Mouse (Mus musculus): ENCODE results near the gene Clhc1. TPM values are rescaled to one million over a fixed set of nuclear protein-coding genes. Genes with fewer than 3 reads are reported as not detected.

Clhc1 gene
- total RNA-seq, 1 experiment from 2014 or later = 0.30 TPM

DNA sequence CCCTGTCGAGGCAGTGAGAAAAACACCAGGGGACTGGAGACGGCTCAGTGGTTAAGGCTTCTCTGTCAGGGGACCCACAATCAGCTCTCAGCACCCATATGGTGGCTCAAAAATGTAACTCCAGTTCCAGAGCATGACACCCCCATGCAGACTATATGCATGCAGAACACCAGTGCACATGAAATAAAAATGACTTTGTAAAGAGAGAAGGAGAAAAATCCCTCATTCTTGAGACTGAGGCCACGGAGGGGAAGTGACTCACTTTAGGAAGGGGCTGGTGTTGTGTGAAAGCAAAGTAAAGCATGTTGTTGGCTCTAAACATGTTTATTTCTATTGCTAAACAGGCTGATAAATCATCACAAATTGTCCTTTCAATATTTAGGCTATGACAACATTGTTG is 13.2 kb downstream of the Clhc1 start:
- DNase-seq = no peak

DNA sequence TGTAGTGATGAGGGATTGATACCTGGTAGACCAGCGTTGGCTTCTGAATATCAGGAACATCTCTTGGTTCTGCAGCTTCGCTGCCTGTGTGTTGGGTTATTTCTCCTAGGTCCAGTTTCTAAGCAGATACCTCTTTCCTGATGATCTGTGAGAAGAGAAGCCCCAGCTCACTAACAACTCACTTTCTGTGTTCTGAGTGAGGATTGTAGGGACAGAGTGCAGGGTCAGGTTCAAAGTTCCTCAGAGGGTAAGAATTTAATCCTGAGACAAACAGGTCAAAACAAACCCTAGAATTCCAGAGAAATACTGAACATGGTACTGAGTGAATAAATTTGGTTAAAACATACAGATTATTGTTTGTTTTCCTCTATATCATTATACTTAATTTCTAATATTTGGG is 15.7 kb downstream of the Clhc1 start:
- no peak for DNase-seq

DNA sequence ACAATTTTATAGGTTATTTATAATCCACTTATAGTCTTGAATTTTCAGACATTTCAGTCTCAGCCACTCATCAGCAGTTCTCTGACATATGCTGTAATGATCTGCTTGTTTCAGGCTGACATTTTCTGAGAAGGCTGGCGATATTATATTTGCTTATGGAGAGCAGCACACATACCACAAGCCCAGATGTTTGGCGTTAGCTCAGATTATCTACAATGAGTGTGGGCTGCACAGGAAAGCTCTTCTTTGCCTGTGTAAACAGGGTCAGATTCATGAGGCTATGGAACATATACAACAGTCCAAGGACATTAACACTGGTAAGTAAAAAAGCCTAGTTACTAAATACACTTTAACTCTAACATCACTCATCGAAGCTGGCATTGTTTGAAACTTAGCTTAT is 23.8 kb downstream of the Clhc1 start:
- DNase-seq = no peak

DNA sequence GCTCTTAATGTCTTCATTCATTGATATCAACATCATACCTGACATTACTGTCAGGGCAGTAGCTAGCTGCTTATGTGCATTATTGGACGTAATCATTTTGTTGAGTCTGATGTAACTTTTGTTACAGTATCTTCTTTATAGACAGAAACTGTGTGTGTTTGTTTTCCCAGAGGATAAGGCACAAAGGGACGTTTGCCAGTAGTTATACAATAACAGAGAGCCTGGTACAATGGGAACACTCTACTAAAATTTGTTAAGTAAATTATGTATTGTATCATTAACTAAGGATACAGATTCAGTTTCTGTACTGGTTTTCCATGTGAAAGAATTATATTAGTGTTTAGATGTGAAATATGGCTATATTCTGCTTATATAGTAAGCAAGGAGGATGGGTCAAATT is 24.9 kb downstream of the Clhc1 start:
- no peak for DNase-seq

DNA sequence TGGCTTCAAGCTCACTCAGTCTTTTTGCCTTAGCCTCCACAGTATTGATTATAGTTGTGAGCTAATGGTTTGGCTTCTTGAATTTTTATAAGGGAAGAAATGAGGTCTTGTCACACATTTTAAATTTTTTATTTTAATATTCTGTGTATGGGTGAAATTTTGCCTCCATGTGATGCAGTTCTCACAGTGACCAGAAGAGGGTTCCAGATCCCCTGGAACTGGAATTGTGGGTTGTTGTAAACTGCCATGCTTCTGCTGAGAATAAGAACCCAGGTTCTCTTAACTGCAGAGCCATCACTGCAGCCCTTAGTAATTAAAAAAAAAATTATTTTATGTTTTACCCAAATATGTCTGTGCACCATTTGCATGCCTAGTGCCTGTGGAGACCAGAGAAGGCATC is 31.9 kb downstream of the Clhc1 start:
- DNase-seq = peak; percentile 15

DNA sequence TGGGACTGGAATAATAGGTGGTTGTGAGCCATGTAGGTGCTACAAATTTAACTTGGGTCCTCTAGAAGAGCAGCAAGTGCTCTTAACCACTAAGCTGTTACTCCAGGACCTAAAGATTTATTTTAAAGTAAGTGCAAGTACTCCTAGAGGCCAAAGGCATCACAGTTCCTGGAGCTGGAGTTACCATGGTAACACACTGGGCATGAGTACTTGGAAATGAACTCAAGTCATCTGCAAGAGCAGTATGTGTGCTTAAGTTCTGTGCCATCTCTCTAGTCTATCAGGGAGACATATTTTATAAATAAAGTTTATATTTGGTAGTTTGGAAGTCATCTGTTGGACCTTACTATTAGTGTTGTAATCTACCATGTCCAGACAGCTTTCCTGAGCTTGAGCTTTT is 47.5 kb downstream of the Clhc1 start:
- no peak for DNase-seq

DNA sequence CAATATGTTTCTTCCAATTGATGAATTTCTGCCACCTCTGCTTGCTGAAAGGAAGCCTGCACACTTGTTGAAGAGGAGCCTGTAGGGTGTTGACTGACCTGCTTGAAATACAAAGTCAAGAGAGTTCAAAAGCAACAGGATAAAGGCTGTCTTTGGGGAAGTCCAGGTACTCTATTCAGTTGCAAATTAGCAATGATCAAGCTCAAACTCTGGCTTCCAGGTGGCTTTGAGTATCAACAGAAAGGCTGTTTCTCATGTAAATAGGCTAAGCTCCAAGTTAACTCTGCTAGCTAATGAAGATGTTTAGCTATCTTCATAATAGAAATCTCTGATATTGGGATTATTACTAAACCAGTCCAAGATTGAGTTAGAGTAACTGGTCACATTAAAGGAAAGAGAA is 49.4 kb downstream of the Clhc1 start:
- DNase-seq = no peak

DNA sequence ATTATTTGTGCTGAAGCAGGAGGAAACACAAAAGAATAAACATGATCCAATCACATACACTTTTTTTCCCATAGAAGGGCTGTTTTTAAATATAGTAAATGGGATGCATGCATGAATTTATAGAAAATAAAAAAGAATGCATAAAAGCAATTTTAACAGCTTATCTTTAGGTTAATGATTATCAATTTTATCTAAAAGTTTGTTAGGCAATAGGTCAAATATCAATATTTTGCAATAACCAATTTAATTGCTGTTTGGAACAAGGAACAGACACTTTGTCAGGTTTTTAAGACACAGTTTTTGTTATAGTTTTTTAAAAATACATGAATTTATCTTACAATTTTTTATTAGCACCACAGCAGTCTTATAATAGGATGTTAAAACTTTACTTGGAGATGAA is 51.2 kb downstream of the Clhc1 start:
- DNase-seq = no peak

DNA sequence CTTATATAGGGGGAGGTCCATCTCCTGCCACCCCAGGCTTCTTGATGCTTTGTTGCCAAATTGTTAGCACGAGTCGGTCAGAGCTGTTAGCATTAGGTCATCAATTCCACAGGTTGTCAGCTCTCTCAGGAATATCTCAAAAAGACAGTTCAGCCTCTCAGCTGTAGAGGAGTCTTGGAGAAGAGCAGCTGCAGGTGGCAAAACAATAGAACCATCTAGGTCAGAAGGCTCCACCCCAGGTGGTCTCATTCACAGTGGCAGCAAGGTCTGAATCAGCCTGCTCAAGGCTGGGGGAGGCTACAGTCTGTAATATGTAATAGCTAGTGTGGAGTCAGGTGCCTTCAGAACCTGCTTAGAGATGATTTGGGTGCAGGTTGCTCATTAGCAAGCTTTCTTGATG is 55.8 kb downstream of the Clhc1 start:
- no peak for DNase-seq

DNA sequence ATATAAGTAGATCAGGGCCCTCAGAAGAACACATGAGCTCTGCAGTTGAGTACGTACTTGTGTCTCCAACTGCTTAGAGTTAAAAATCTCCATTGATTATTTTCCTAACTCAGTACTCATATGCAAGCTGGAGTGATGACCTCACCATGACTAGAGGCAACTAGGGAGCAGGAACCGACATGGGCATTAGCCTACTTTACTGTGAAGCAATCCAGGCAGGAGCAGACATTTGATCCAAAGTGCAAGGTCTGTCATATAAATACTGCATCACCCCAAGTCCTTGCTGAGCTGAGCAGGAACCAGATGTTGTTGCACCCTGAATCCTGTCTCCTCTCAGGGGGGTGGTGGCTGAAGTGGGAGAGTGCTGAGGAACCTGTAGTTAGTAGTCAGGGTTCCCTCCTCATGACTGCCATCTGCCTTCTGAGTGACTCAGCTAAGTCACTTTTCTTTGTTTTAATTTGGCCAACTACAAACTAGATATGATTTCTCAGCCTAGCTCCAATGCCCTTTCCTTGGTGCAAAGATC is 59.8 kb downstream of the Clhc1 start:
- DNase-seq = no peak

DNA sequence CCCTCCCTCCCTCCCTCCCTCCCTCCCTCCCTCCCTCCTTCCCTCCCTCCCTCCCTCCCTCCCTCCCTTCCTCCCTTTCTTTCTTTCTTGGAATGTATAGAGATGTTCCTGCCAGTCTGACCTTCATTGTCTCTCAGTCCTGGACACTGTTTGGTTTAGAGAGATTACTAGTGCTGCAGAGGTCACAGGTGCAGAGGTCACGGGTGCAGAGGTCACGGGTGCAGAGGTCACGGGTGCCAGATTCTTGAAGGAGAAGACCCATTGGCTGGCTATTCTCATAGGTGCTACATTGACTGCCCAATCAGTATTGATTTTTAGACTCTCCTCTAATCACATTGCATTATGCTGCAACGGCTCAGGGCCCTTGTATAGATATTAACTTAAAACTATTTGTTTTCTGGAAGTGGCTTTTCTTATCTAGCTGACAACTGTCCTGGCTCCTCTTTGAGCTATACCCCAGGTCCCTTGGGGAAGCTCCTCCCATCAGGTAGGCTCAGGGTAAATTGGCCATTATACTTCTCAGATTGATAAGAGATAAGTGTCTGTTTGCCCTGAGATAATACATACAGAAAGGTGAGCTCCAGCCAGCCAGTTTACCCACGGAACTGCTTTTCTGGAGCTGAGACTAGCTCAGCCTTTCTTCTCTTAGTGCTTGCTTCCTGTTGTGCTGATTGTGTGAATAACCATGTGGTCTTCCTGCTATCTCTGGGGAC is 62.2 kb downstream of the Clhc1 start:
- DNase-seq = no peak

DNA sequence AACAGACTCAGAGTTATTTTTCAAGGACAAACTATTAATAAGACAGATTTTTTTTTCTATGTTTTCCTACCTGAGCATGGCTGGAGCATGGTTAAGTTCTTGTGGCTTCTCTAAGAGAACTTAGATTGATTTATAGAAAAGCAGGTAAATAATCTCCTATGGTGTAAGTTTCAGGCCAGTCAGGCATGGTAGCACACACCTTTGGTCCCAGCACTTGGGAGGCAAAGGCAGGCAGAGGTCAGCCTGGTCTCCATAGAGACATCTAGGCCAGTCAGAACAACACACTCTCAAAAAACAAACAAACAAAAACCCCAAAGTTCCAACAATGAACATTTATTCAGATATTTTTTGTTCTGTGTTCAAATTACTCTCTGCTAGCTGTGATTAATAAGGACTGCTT is 64.3 kb downstream of the Clhc1 start:
- DNase-seq = no peak

DNA sequence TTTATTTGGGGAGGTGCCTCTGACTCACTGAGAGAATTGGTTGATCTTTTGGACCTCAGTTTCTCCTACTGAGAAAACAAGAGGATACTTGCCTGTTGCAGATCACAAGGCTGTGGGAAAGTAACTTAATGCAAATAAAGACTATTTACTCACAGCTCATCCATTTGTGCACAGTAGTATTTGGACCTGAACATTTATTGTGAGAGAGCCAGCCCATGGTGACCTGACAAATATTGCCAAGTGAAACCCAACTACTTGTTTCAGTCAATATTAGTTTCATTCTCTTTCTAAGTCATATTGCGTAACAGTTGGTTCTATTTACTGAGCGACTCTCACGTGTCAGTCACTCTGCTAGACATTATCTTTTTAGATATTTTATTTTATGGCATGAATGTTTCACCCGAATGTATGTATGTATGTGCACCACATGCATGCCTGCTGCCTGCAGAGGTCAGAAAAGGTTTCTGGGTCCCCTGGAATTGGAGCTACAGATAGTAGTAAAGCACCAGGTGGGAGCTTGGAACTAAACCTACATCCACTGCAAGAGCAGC is 65.5 kb downstream of the Clhc1 start:
- DNase-seq = no peak

DNA sequence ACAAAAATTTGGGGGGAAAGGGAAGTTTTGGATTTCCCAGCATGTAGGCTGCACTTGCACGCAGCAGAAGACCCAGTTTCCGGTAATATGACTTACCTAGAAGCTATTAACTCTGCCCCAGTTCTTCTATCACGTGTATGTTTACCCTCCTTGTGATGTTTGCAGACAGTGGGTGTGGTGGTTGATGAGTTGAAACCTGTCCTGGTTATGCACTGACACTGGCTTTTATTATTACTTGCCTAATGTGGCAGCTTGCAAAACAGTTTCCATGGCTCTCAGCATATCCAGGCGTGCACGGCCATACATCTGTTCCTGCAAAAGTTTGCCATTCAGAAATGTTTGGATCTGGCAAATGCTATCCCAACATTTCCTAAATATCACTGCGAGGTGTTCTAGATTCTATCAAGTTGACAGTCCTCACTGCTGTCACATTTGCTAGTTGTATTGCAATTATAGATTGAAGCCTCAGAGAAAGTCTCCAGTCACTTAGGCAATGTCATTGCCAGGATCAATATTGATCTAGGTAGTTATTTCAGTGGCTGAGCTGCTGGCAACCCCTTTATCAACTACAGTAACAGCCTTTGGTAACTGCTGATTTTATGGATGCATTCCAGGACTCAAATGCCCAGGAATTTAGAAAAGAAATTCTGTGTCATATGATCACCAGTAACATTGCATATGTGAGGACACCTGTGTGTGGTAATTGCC is 66.6 kb downstream of the Clhc1 start:
- DNase-seq = no peak

DNA sequence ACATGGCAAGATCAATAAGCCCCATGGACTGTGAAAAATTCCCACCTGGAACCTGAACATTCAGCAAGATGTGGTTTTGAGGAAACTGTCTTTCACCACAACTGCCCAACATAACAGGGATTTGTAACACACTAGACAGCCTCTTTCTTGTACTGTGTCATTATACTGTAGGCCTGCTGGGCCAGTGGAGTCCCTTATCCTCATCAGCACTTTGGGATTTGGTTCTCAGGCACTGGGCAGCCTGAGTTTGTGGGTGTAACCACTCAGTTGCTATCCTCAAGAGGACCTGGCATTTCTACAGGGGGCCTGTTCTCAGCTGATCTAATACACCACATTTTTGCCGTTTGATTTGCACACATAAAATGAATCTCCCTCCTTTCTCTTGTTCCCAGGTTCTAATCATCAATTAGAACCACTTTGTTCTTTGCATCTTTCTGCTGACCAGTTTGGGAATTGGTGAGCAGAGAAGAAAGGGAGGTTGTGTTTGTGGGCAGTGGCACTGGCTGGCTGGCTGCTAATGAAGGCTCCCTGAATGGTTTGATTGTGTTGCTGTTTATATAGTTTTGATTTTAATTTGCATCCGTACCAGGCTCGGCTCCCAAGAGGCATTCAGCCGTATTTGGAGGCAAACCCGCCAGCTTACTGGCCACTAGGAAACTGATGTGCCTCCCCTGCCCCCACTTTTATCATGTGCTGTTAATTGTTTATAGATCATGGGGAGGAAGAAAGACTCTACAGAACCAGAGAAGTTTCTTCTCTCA is 74.5 kb downstream of the Clhc1 start:
- DNase-seq = no peak

DNA sequence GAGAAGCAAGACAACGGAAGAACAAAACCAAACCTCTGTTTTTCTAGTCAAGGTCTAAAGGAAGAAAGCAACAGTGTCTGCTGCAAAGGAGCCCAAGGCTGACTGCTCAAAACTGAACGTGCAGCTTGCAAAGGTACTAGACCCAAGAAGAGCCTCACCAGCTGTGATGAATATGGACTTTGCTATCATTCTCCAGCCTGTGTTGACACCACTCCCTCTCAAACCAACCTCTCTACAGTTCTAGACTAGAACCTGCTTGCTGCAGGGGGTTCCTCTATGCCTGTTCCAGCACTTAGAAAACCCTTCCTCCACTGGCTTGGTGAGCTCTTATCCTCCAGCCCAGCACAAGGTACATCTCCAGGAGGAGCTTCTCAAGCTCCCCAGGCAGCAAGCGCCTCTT is 75.6 kb downstream of the Clhc1 start:
- DNase-seq = no peak

DNA sequence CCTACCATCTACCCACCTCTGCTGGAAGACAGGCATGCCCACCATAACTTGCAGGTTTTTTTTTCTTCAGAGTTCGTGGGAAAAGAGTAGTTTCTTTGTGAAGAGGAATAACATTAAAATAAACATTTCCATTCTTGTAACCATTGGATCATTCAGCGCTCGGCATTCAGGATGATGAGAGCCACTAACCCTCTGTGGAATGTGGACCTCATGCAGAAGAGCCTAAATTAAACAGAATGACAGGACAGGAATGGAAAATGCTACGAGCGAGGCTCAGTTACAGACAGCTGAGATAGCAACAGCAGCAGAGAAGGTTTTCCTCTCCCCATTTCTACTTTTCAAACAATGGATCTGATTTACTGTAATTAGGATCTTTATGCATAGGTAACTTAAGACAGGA is 78.8 kb downstream of the Clhc1 start:
- DNase-seq = no peak

DNA sequence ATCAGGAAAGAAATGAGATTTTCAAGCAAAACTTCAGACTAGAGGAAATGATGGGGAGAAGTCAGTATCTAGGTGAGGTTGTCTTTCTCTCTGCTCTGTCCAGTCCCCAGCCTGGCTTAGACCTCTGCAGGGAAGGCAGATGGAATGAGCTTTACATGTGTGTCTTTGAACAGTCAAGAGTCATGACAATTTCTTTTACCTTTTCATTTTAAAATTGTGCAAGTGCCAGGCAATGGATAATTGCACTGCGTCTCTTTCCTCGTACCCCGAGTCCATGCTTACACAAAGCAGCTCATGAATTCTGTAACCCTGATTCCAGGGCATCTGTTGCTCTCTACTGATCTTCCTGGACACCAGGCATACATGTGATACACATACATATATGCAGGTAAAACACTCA is 80.0 kb downstream of the Clhc1 start:
- DNase-seq = no peak
